Comparison of ENCODE assay signal across 8 mouse cellular contexts in genomic region chr11:19014113-19014440, GRCm38 (mm10). TPM values are rescaled to one million over a fixed set of nuclear protein-coding genes. Genes with fewer than 3 reads are reported as not detected.
DNase-seq lines count a peak whose midpoint lies in the region; ATAC-seq lines count a peak whose summit lies in the region.

No protein-coding gene starts in this region.

- H3K4me3 ChIP-seq in lung, embryonic 15.5 days = peak overlapping the region; percentile 57
- peak overlapping the region; percentile 58 for H3K4me3 ChIP-seq in forebrain, embryonic 12.5 days (replicated peaks)
- H3K4me3 ChIP-seq in limb, embryonic 10.5 days = peak overlapping the region; percentile 72
- H3K4me3 ChIP-seq in neural tube, embryonic 14.5 days (ENCODE audit: low read depth, low read length) = peak overlapping the region; percentile 75

- peak overlapping the region; percentile 64 for H3K4me2 ChIP-seq in lung, embryonic 15.5 days
- H3K4me2 ChIP-seq in forebrain, embryonic 12.5 days = peak overlapping the region; percentile 86
- peak overlapping the region; percentile 96 for H3K4me2 ChIP-seq in neural tube, embryonic 14.5 days (ENCODE audit: low read depth, low read length)

- H3K27me3 ChIP-seq in lung, embryonic 15.5 days = no peaks in the 10 kb centered on the region
- H3K27me3 ChIP-seq in forebrain, embryonic 12.5 days = peaks cover 47% of the 10 kb centered on the region
- peaks cover 49% of the 10 kb centered on the region for H3K27me3 ChIP-seq in limb, embryonic 10.5 days (ENCODE audit: low read depth, poor library complexity, severe bottlenecking)
- H3K27me3 ChIP-seq in neural tube, embryonic 14.5 days (ENCODE audit: control insufficient read depth, insufficient read depth, low read length) = no peaks in the 10 kb centered on the region

- no peaks in the 10 kb centered on the region for H3K9me3 ChIP-seq in lung, embryonic 15.5 days
- no peaks in the 10 kb centered on the region for H3K9me3 ChIP-seq in forebrain, embryonic 12.5 days
- no peaks in the 10 kb centered on the region for H3K9me3 ChIP-seq in limb, embryonic 10.5 days (replicated peaks)
- H3K9me3 ChIP-seq in neural tube, embryonic 14.5 days (ENCODE audit: control insufficient read depth, low read length) = no peaks in the 10 kb centered on the region

- 3% methylated on average over 12 of the region's 12 CpGs for WGBS in lung, embryonic 15.5 days
- 14% methylated on average over 12 of the region's 12 CpGs for whole genome bisulfite sequencing in forebrain, embryonic 12.5 days
- WGBS in limb, embryonic 10.5 days = 1% methylated on average over 12 of the region's 12 CpGs
- 3% methylated on average over 12 of the region's 12 CpGs for WGBS in neural tube, embryonic 14.5 days

- ATAC-seq in lung, embryonic 15.5 days (ENCODE audit: borderline replicate concordance, extremely low read depth, low FRiP score, low TSS enrichment) = no peak
- ATAC-seq in forebrain, embryonic 12.5 days (ENCODE audit: low FRiP score) = no peak
- ATAC-seq in neural tube, embryonic 14.5 days (ENCODE audit: low read depth) = no peak

- peak overlapping the region; percentile 84 for H3K9ac ChIP-seq in lung, embryonic 15.5 days
- H3K9ac ChIP-seq in forebrain, embryonic 12.5 days = peak overlapping the region; percentile 75
- H3K9ac ChIP-seq in neural tube, embryonic 14.5 days (replicated peaks; ENCODE audit: low read depth, low read length) = peak overlapping the region; percentile 99

- no peak for DNase-seq in lung, postnatal 25 days (ENCODE audit: low spot score)
- DNase-seq in limb, embryonic 10.5 days (ENCODE audit: low spot score) = no peak
- DNase-seq in layer of hippocampus, postnatal 14 days (ENCODE audit: low spot score in 2 of 2) = no peak
- DNase-seq in gastrocnemius, adult 18-20 months (ENCODE audit: low spot score) = no peak
- DNase-seq in cerebellum, adult 11 months = no peak

- H3K36me3 ChIP-seq in lung, embryonic 15.5 days = no peaks in the 10 kb centered on the region
- no peaks in the 10 kb centered on the region for H3K36me3 ChIP-seq in forebrain, embryonic 12.5 days (replicated peaks)
- H3K36me3 ChIP-seq in limb, embryonic 10.5 days = peaks cover 39% of the 10 kb centered on the region
- H3K36me3 ChIP-seq in neural tube, embryonic 14.5 days (ENCODE audit: control insufficient read depth, insufficient read depth, low read length) = peaks cover 12% of the 10 kb centered on the region; the same call in 1 of the 2 replicates

- H3K4me1 ChIP-seq in lung, embryonic 15.5 days = no peaks in the 10 kb centered on the region; the same call in 1 of the 2 replicates
- peaks cover 68% of the 10 kb centered on the region for H3K4me1 ChIP-seq in forebrain, embryonic 12.5 days
- H3K4me1 ChIP-seq in limb, embryonic 10.5 days = peaks cover 66% of the 10 kb centered on the region
- peaks cover 24% of the 10 kb centered on the region for H3K4me1 ChIP-seq in neural tube, embryonic 14.5 days (ENCODE audit: control insufficient read depth, insufficient read depth, low read length)

- H3K27ac ChIP-seq in lung, embryonic 15.5 days = peak overlapping the region; percentile 84
- 0 out of 2 replicates have a peak overlapping the region, but pooled peaks have one; percentile 42 for H3K27ac ChIP-seq in forebrain, embryonic 12.5 days
- H3K27ac ChIP-seq in limb, embryonic 10.5 days = peak overlapping the region; percentile 98
- H3K27ac ChIP-seq in neural tube, embryonic 14.5 days (ENCODE audit: low read depth, low read length) = peak overlapping the region; percentile 100

RNA-seq across cellular contexts. Expression of gene Meis1, which starts 4.7 kb away (rescaled TPM):
- polyA plus RNA-seq in lung, embryonic 15.5 days (2015; fragmentation: Nextera tagmentation; extraction: Ambion mirVana) = 112 and 116 TPM in 2 replicates
- 40.4 and 44.8 TPM in 2 replicates for polyA plus RNA-seq in forebrain, embryonic 12.5 days (2016; fragmentation: Nextera tagmentation; extraction: Ambion mirVana)
- 109 and 119 TPM in 2 replicates for polyA plus RNA-seq in limb, embryonic 10.5 days (2016; fragmentation: Nextera tagmentation; extraction: Ambion mirVana)
- 170 and 186 TPM in 2 replicates for polyA plus RNA-seq in neural tube, embryonic 14.5 days (2014; fragmentation: Nextera tagmentation; extraction: Ambion mirVana)
- 1 to 10 TPM; 2.0 to 2.9 TPM for total RNA-seq in layer of hippocampus, postnatal 14 days (2021)
- 1 to 10 TPM; 3.6 to 4.0 TPM for total RNA-seq in gastrocnemius, adult 18-20 months (2021)

Comparison
In these comparisons a context has a peak if more than half of its experiments do, and no peak if none do; other contexts are left out.
1. H3K27ac ChIP-seq: peak in every context shown above with its lines; median percentile 100 in neural tube, embryonic 14.5 days; 98 in limb, embryonic 10.5 days; 84 in lung, embryonic 15.5 days; 42 in forebrain, embryonic 12.5 days.